Mouse (Mus musculus) erythroblast, embryonic 14.5 days (primary cell): ENCODE data around the gene Stard13. TPM values are rescaled to one million over a fixed set of nuclear protein-coding genes. Genes with fewer than 3 reads are reported as not detected.

Experiments
- H3K27me3 ChIP-seq: 2 replicates; pipeline ENCODE4 v1.6.1; 2012; ENCODE audit warnings: inconsistent platforms; ENCODE audit not compliant: control insufficient read depth
- H3K36me3 ChIP-seq: 2 replicates; pipeline ENCODE4 v1.6.1; 2012; ENCODE audit warnings: mild to moderate bottlenecking, inconsistent platforms; ENCODE audit not compliant: control insufficient read depth
- H3K4me1 ChIP-seq: 2 replicates; pipeline ENCODE4 v1.6.1; 2012; ENCODE audit warnings: inconsistent platforms; ENCODE audit not compliant: control insufficient read depth
- H3K4me3 ChIP-seq: replicated peaks from 2 replicates; pipeline ENCODE3; 2012; ENCODE audit warnings: moderate library complexity, mild to moderate bottlenecking, inconsistent platforms
- H3K9me3 ChIP-seq: 2 replicates; pipeline ENCODE4 v1.6.1; 2012; ENCODE audit warnings: low read length, inconsistent platforms, mixed read lengths; ENCODE audit not compliant: control insufficient read depth
- GATA1 ChIP-seq: IDR thresholded peaks from 2 replicates; pipeline ENCODE4 v1.6.1; 2012; ENCODE audit warnings: low read length, inconsistent platforms, mixed read lengths
- TAL1 ChIP-seq: IDR thresholded peaks from 3 replicates; pipeline ENCODE4 v1.6.1; 2012; ENCODE audit warnings: low read length, inconsistent platforms, mixed read lengths
- polyA plus RNA-seq: library from polyadenylated mRNA; stranded (reverse); fragments of >175 nt; gene quantifications from 2 replicates; pipeline ENCODE4 v1.2.3, GENCODE M21; 2012

Gene Stard13
- polyA plus RNA-seq, 1 experiment, result 0.07 TPM

- Histone ChIP-seq H3K36me3 (no peaks in the 10 kb centered on the region), H3K4me1 (peaks cover 7% of the 10 kb centered on the region), H3K4me3 (peak overlapping the region; percentile 59), H3K27me3 (peaks cover 16% of the 10 kb centered on the region), H3K9me3 (no peaks in the 10 kb centered on the region)
- TF ChIP-seq TAL1, result no peak
- TF ChIP-seq GATA1, result no peak
Observed at GRCm38 (mm10) chr5:151189321-151189720, 44.3 kb downstream of the Stard13 start.

- Histone ChIP-seq H3K36me3 (no peaks in the 10 kb centered on the region), H3K4me3 (no peak overlapping the region), H3K4me1 (peaks cover 7% of the 10 kb centered on the region), H3K9me3 (no peaks in the 10 kb centered on the region), H3K27me3 (peaks cover 16% of the 10 kb centered on the region)
- TF ChIP-seq TAL1 (no peak), GATA1 (no peak)
Observed at GRCm38 (mm10) chr5:151188659-151189058, 45.0 kb downstream of the Stard13 start.

- H3K4me1 ChIP-seq, result peaks cover 7% of the 10 kb centered on the region
- no peaks in the 10 kb centered on the region for H3K9me3 ChIP-seq
- H3K36me3 ChIP-seq, result no peaks in the 10 kb centered on the region
- no peak overlapping the region for H3K4me3 ChIP-seq
- peaks cover 16% of the 10 kb centered on the region for H3K27me3 ChIP-seq
- TF ChIP-seq GATA1 (no peak), TAL1 (no peak)
Observed at GRCm38 (mm10) chr5:151187336-151187735, 46.3 kb downstream of the Stard13 start.

DNA sequence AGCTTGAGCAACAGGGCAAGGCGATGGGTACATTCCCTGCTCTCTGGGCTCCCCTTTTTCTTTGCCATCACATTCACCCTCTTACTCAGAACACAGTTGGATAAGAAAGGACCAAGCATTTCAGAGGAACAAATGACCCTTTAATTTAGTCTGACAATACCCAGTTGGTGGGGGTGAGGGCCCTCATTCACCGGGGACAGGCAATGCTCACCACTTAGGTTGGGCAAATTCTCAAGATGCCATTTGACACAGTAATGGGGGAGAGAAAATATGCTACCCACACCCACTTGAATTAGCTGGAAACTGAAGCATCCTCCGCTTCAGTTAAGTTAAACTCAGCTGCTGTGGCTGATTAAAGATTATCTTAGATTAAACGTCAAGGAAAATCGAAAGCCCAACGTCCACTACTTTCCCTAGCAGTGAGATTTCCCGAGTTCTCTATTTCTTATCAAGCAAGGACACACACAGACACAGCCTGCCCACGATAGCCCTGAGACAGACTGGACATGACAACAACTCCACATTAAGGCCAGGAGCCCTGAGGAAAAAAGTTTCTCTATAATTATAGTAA is 48.3 kb downstream of the Stard13 start:
- peaks cover 7% of the 10 kb centered on the region for H3K4me1 ChIP-seq
- H3K9me3 ChIP-seq, result no peaks in the 10 kb centered on the region
- no peak for TF ChIP-seq TAL1
- TF ChIP-seq GATA1, result no peak

GRCm38 (mm10) chr5:151183656-151184240 is 49.9 kb downstream of the Stard13 start:
- Histone ChIP-seq H3K27me3 (peaks cover 3% of the 10 kb centered on the region; the same call in 1 of the 2 replicates), H3K9me3 (no peaks in the 10 kb centered on the region), H3K4me1 (no peaks in the 10 kb centered on the region), H3K4me3 (no peak overlapping the region), H3K36me3 (no peaks in the 10 kb centered on the region)
- TF ChIP-seq TAL1 (no peak), GATA1 (no peak)

More for the DNA sequence above, 48.3 kb downstream of the Stard13 start:
- H3K4me3 ChIP-seq, result no peak overlapping the region
- no peaks in the 10 kb centered on the region for H3K36me3 ChIP-seq
- H3K27me3 ChIP-seq, result peaks cover 14% of the 10 kb centered on the region

- no peaks in the 10 kb centered on the region for H3K4me1 ChIP-seq
- no peaks in the 10 kb centered on the region for H3K27me3 ChIP-seq
- H3K4me3 ChIP-seq, result no peak overlapping the region
- no peaks in the 10 kb centered on the region for H3K9me3 ChIP-seq
- no peak for TF ChIP-seq GATA1
- TF ChIP-seq TAL1, result no peak
- H3K36me3 ChIP-seq, result no peaks in the 10 kb centered on the region
Observed at GRCm38 (mm10) chr5:151181288-151181687, 52.3 kb downstream of the Stard13 start.

- TF ChIP-seq GATA1 (no peak), TAL1 (no peak)
- no peak overlapping the region for H3K4me3 ChIP-seq
- H3K27me3 ChIP-seq, result no peaks in the 10 kb centered on the region
- H3K36me3 ChIP-seq, result no peaks in the 10 kb centered on the region
- no peaks in the 10 kb centered on the region for H3K9me3 ChIP-seq
- H3K4me1 ChIP-seq, result no peaks in the 10 kb centered on the region
Observed at GRCm38 (mm10) chr5:151180176-151180785, 53.4 kb downstream of the Stard13 start.

- Histone ChIP-seq H3K4me1 (no peaks in the 10 kb centered on the region), H3K9me3 (no peaks in the 10 kb centered on the region), H3K4me3 (no peak overlapping the region), H3K36me3 (no peaks in the 10 kb centered on the region), H3K27me3 (no peaks in the 10 kb centered on the region)
- no peak for TF ChIP-seq TAL1
- TF ChIP-seq GATA1, result no peak
Observed at GRCm38 (mm10) chr5:151177171-151177570, 56.5 kb downstream of the Stard13 start.

DNA sequence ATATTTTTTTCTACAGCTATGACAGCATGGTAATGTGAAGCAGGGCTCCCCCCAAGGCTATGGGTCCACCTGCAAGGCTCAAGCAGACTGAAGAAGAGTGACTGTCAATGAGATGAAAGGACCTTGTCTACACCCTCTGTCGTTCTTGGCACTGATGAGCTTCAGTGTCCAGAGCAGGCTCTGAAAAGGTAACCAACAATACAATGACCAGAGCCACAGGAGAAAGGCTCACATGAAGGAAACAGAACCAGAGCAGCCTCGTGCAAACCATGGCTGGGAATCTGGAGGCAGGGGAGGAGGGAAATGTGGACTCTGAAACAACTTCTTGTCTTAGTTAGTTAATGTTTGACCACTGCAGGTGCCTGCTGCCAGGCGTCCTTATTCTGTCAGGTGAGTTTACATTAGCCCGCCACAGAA is 57.7 kb downstream of the Stard13 start:
- Histone ChIP-seq H3K4me3 (no peak overlapping the region), H3K4me1 (no peaks in the 10 kb centered on the region), H3K9me3 (no peaks in the 10 kb centered on the region), H3K36me3 (no peaks in the 10 kb centered on the region), H3K27me3 (no peaks in the 10 kb centered on the region)
- TF ChIP-seq GATA1 (no peak), TAL1 (no peak)
